Mouse (Mus musculus): ENCODE data around the gene Mphosph9. TPM values are rescaled to one million over a fixed set of nuclear protein-coding genes. Genes with fewer than 3 reads are reported as not detected.

The Mphosph9 gene
- polyA plus RNA-seq, 1 experiment from 2014 or later = 9.3 TPM

Other genes starting within 250 kb of the Mphosph9 start
- gene Abcb9, start 232.2 kb downstream of the Mphosph9 start, polyA plus RNA-seq (2014; fragmentation: Nextera tagmentation; extraction: Ambion mirVana) = 2.1 and 2.3 TPM in 2 replicates
- gene Ogfod2, start 215.7 kb downstream of the Mphosph9 start, polyA plus RNA-seq (2014; fragmentation: Nextera tagmentation; extraction: Ambion mirVana) = 14.3 and 16.1 TPM in 2 replicates
- gene Arl6ip4, start 211.9 kb downstream of the Mphosph9 start, polyA plus RNA-seq (2014; fragmentation: Nextera tagmentation; extraction: Ambion mirVana) = 76.5 and 77.5 TPM in 2 replicates
- 7.6 and 8.4 TPM in 2 replicates for gene Pitpnm2, start 78.2 kb downstream of the Mphosph9 start, polyA plus RNA-seq (2014; fragmentation: Nextera tagmentation; extraction: Ambion mirVana)
- gene 2810006K23Rik, start 117 bp upstream of the Mphosph9 start, polyA plus RNA-seq (2014; fragmentation: Nextera tagmentation; extraction: Ambion mirVana) = 9.3 and 10.4 TPM in 2 replicates
- 62.2 and 69.7 TPM in 2 replicates for gene Cdk2ap1, start 35.1 kb upstream of the Mphosph9 start, polyA plus RNA-seq (2014; fragmentation: Nextera tagmentation; extraction: Ambion mirVana)
- gene Sbno1, start 98.0 kb upstream of the Mphosph9 start, polyA plus RNA-seq (2014; fragmentation: Nextera tagmentation; extraction: Ambion mirVana) = 62.7 and 66.5 TPM in 2 replicates
- 50.3 and 57.5 TPM in 2 replicates for gene Kmt5a, start 112.0 kb upstream of the Mphosph9 start, polyA plus RNA-seq (2014; fragmentation: Nextera tagmentation; extraction: Ambion mirVana)
- gene Rilpl2, start 150.4 kb upstream of the Mphosph9 start, polyA plus RNA-seq (2014; fragmentation: Nextera tagmentation; extraction: Ambion mirVana) = 33.6 and 34.8 TPM in 2 replicates
- gene Snrnp35, start 155.2 kb upstream of the Mphosph9 start, polyA plus RNA-seq (2014; fragmentation: Nextera tagmentation; extraction: Ambion mirVana) = 11.0 and 11.4 TPM in 2 replicates
- gene Rilpl1, start 203.4 kb upstream of the Mphosph9 start, polyA plus RNA-seq (2014; fragmentation: Nextera tagmentation; extraction: Ambion mirVana) = 27.0 and 29.6 TPM in 2 replicates
- gene Tmed2, start 212.7 kb upstream of the Mphosph9 start, polyA plus RNA-seq (2014; fragmentation: Nextera tagmentation; extraction: Ambion mirVana) = 612 and 629 TPM in 2 replicates
- gene Ddx55, start 224.9 kb upstream of the Mphosph9 start, polyA plus RNA-seq (2014; fragmentation: Nextera tagmentation; extraction: Ambion mirVana) = 8.5 and 10.6 TPM in 2 replicates